Mouse (Mus musculus) forebrain, embryonic 10.5 days (tissue): ENCODE measurements around the gene Sike1. TPM values are rescaled to one million over a fixed set of nuclear protein-coding genes. Genes with fewer than 3 reads are reported as not detected.

Source experiments
- DNase-seq: peaks from one replicate; pipeline ENCODE4 v3.0.0-alpha.2; 2017; ENCODE audit warnings: low spot score; ENCODE audit errors: extremely low spot score
- H3K27ac ChIP-seq: fragments of 300-500 bp; sonication (generic); 2 replicates; pipeline ENCODE4 v1.5.1; 2016; ENCODE audit warnings: mild to moderate bottlenecking
- H3K27me3 ChIP-seq: fragments of 300-500 bp; sonication (generic); 2 replicates; pipeline ENCODE4 v1.6.1; 2016; ENCODE audit warnings: mild to moderate bottlenecking; ENCODE audit not compliant: poor library complexity, severe bottlenecking
- H3K36me3 ChIP-seq: fragments of 300-500 bp; sonication (generic); replicated peaks from 2 replicates; pipeline ENCODE4 v1.6.1; 2016; ENCODE audit warnings: mild to moderate bottlenecking, moderate library complexity
- H3K4me1 ChIP-seq: fragments of 300-500 bp; sonication (generic); 2 replicates; pipeline ENCODE4 v1.6.1; 2016
- H3K4me3 ChIP-seq: fragments of 300-500 bp; sonication (generic); 2 replicates; pipeline ENCODE4 v1.5.1; 2016; ENCODE audit warnings: mild to moderate bottlenecking, moderate library complexity
- H3K9me3 ChIP-seq: fragments of 300-500 bp; sonication (generic); 2 replicates; pipeline ENCODE4 v1.6.1; 2016; ENCODE audit warnings: mild to moderate bottlenecking, moderate library complexity
- WGBS: fragments of 180-500 bp; shearing (Covaris S2); methylation state at CpG from one replicate; pipeline ENCODE4 v1.1.7; 2016; 5-methylcytosine and 5-hydroxymethylcytosine counted together
- polyA plus RNA-seq: library from polyadenylated mRNA; unstranded; fragments of >200 nt; fragmentation: Nextera tagmentation; extraction: Ambion mirVana; gene quantifications from 2 replicates; pipeline ENCODE4 v1.2.1, GENCODE M21; 2016

The Sike1 gene
- polyA plus RNA-seq, 1 experiment from 2014 or later: 68.2 TPM

GRCm38 (mm10) chr3:102992936-102993335 is 2.6 kb upstream of the Sike1 start:
- no peaks in the 10 kb centered on the region for H3K27me3 ChIP-seq
- H3K4me1 ChIP-seq: peaks cover 20% of the 10 kb centered on the region
- DNase-seq: no peak
- WGBS: 70% methylated on average over 3 of the region's 3 CpGs
- H3K9me3 ChIP-seq: no peaks in the 10 kb centered on the region
- H3K36me3 ChIP-seq: no peaks in the 10 kb centered on the region
- H3K27ac ChIP-seq: no peak overlapping the region
- no peak overlapping the region for H3K4me3 ChIP-seq

GRCm38 (mm10) chr3:102995233-102995604 is 289 bp upstream of the Sike1 start:
- Histone ChIP-seq H3K9me3 (peaks cover 4% of the 10 kb centered on the region; the same call in 1 of the 2 replicates), H3K27ac (peak overlapping the region; percentile 94), H3K4me3 (peak overlapping the region; percentile 82), H3K4me1 (peaks cover 20% of the 10 kb centered on the region), H3K36me3 (peaks cover 22% of the 10 kb centered on the region), H3K27me3 (no peaks in the 10 kb centered on the region)
- 56% methylated on average over 7 of the region's 7 CpGs for WGBS
- no peak for DNase-seq

- peaks cover 20% of the 10 kb centered on the region for H3K4me1 ChIP-seq
- H3K9me3 ChIP-seq: peaks cover 8% of the 10 kb centered on the region; the same call in 1 of the 2 replicates
- no peaks in the 10 kb centered on the region for H3K27me3 ChIP-seq
- DNase-seq: no peak
- H3K27ac ChIP-seq: no peak overlapping the region
- 88% methylated on average over 10 of the region's 10 CpGs for WGBS
- H3K36me3 ChIP-seq: peaks cover 39% of the 10 kb centered on the region
- no peak overlapping the region for H3K4me3 ChIP-seq
Observed at GRCm38 (mm10) chr3:102997036-102997435, 1.5 kb downstream of the Sike1 start.

- H3K27ac ChIP-seq: no peak overlapping the region
- DNase-seq: no peak
- peaks cover 8% of the 10 kb centered on the region; the same call in 1 of the 2 replicates for H3K9me3 ChIP-seq
- peaks cover 20% of the 10 kb centered on the region for H3K4me1 ChIP-seq
- peaks cover 44% of the 10 kb centered on the region for H3K36me3 ChIP-seq
- H3K4me3 ChIP-seq: no peak overlapping the region
- 94% methylated on average over 3 of the region's 3 CpGs for WGBS
- no peaks in the 10 kb centered on the region for H3K27me3 ChIP-seq
Observed at GRCm38 (mm10) chr3:102997591-102997990, 2.1 kb downstream of the Sike1 start.

- H3K27ac ChIP-seq: no peak overlapping the region
- H3K4me1 ChIP-seq: peaks cover 6% of the 10 kb centered on the region
- WGBS: 97% methylated on average over 7 of the region's 7 CpGs
- H3K9me3 ChIP-seq: peaks cover 8% of the 10 kb centered on the region; the same call in 1 of the 2 replicates
- H3K27me3 ChIP-seq: no peaks in the 10 kb centered on the region
- peaks cover 75% of the 10 kb centered on the region for H3K36me3 ChIP-seq
- no peak for DNase-seq
- no peak overlapping the region for H3K4me3 ChIP-seq
Observed at GRCm38 (mm10) chr3:103001595-103001994, 6.1 kb downstream of the Sike1 start.

GRCm38 (mm10) chr3:103017350-103017749 is 21.8 kb downstream of the Sike1 start:
- Histone ChIP-seq H3K36me3 (peaks cover 5% of the 10 kb centered on the region; the same call in 1 of the 2 replicates), H3K27me3 (no peaks in the 10 kb centered on the region), H3K9me3 (no peaks in the 10 kb centered on the region), H3K4me1 (peaks cover 13% of the 10 kb centered on the region), H3K27ac (no peak overlapping the region), H3K4me3 (no peak overlapping the region)
- WGBS: 73% methylated on average over 2 of the region's 2 CpGs
- DNase-seq: no peak

GRCm38 (mm10) chr3:103019462-103019861 is 24.0 kb downstream of the Sike1 start:
- H3K27ac ChIP-seq: peak overlapping the region; percentile 100
- H3K9me3 ChIP-seq: no peaks in the 10 kb centered on the region
- 92% methylated on average over 2 of the region's 2 CpGs for WGBS
- H3K27me3 ChIP-seq: no peaks in the 10 kb centered on the region
- peaks cover 15% of the 10 kb centered on the region for H3K4me1 ChIP-seq
- peak overlapping the region; percentile 94; the same call in 1 of the 2 replicates for H3K4me3 ChIP-seq
- peaks cover 5% of the 10 kb centered on the region; the same call in 1 of the 2 replicates for H3K36me3 ChIP-seq
- DNase-seq: no peak

GRCm38 (mm10) chr3:103020249-103020942 is 24.9 kb downstream of the Sike1 start, which contains the start of gene Csde1:
TSS of gene Csde1 (plus strand) at chr3:103020426.
- Histone ChIP-seq H3K4me3 (peak within 1 kb of the TSS; percentile 94), H3K4me1 (peaks cover 15% of the 10 kb centered on the region), H3K36me3 (peaks cover 12% of the 10 kb centered on the region), H3K27me3 (no peaks in the 10 kb centered on the region), H3K9me3 (no peaks in the 10 kb centered on the region), H3K27ac (peak within 1 kb of the TSS; percentile 100)
- DNase-seq: peak; percentile 94
- WGBS: under 1% methylated on average over 55 of the region's 55 CpGs

GRCm38 (mm10) chr3:103020943-103021638 is 25.6 kb downstream of the Sike1 start:
- WGBS: under 1% methylated on average over 35 of the region's 37 CpGs
- peak overlapping the region; percentile 94 for H3K4me3 ChIP-seq
- H3K27me3 ChIP-seq: no peaks in the 10 kb centered on the region
- H3K4me1 ChIP-seq: peaks cover 15% of the 10 kb centered on the region
- H3K36me3 ChIP-seq: peaks cover 19% of the 10 kb centered on the region
- peak; percentile 93 for DNase-seq
- H3K9me3 ChIP-seq: no peaks in the 10 kb centered on the region
- peak overlapping the region; percentile 100 for H3K27ac ChIP-seq

GRCm38 (mm10) chr3:103026174-103026573 is 30.7 kb downstream of the Sike1 start:
- H3K27ac ChIP-seq: no peak overlapping the region
- H3K4me3 ChIP-seq: no peak overlapping the region
- peaks cover 8% of the 10 kb centered on the region for H3K4me1 ChIP-seq
- H3K9me3 ChIP-seq: no peaks in the 10 kb centered on the region
- no peaks in the 10 kb centered on the region for H3K27me3 ChIP-seq
- WGBS: 88% methylated on average over 1 of the region's 1 CpGs
- no peak for DNase-seq
- H3K36me3 ChIP-seq: peaks cover 70% of the 10 kb centered on the region

GRCm38 (mm10) chr3:103040285-103040684 is 44.8 kb downstream of the Sike1 start:
- H3K36me3 ChIP-seq: peaks cover 97% of the 10 kb centered on the region
- WGBS: 96% methylated on average over 6 of the region's 6 CpGs
- H3K9me3 ChIP-seq: no peaks in the 10 kb centered on the region
- H3K4me1 ChIP-seq: no peaks in the 10 kb centered on the region
- H3K4me3 ChIP-seq: no peak overlapping the region
- no peak overlapping the region for H3K27ac ChIP-seq
- no peak for DNase-seq
- H3K27me3 ChIP-seq: no peaks in the 10 kb centered on the region

- WGBS: 91% methylated on average over 1 of the region's 1 CpGs
- no peak for DNase-seq
- Histone ChIP-seq H3K27me3 (no peaks in the 10 kb centered on the region), H3K27ac (no peak overlapping the region), H3K4me3 (no peak overlapping the region), H3K36me3 (peaks cover 97% of the 10 kb centered on the region), H3K4me1 (no peaks in the 10 kb centered on the region), H3K9me3 (no peaks in the 10 kb centered on the region)
Observed at GRCm38 (mm10) chr3:103040861-103041379, 45.4 kb downstream of the Sike1 start.
